Mouse (Mus musculus): ENCODE measurements at regions not wholly inside any gene's neighbourhood (a gene's known extent, or its start where the extent isn't known, plus 50 kb on each side); places are given as distances from the start of the nearest gene placed in this dataset.

DNA sequence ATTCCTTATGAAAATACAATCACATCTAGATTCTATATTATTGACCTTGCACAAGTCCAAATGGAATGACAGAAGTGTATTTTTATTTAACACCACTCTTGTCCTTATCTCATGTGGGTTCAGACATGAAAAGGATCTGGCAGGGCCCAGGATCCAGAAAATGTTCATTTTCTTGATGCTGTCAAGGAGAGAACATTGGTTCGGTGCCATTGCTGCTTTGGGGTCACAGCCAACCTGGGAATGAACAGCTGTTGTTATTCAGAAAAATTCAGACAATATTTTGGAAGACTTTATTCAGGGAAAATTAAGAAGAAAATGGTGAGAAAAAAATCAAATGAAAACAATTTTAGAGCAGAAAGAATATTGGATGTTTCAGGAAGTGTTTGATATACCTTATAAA lies 590.0 kb downstream of the Iqcm start:
- no peaks in the 10 kb centered on the region for H3K27me3 ChIP-seq (ENCODE audit: insufficient read depth, low read length)
- WGBS: 76% methylated on average over 1 of the region's 1 CpGs
- no peak overlapping the region for H3K27ac ChIP-seq (ENCODE audit: low read length)
- no peak overlapping the region for H3K9ac ChIP-seq (replicated peaks; ENCODE audit: low read length)
- H3K4me2 ChIP-seq (replicated peaks; ENCODE audit: low read depth, low read length): no peak overlapping the region
- no peaks in the 10 kb centered on the region for H3K9me3 ChIP-seq (ENCODE audit: low read length)
- no peak overlapping the region for H3K4me3 ChIP-seq (ENCODE audit: low read length)
- no peak for ATAC-seq (ENCODE audit: low FRiP score, low TSS enrichment)
- H3K36me3 ChIP-seq (ENCODE audit: insufficient read depth, low read length): no peaks in the 10 kb centered on the region
- H3K4me1 ChIP-seq (ENCODE audit: insufficient read depth, low read length): no peaks in the 10 kb centered on the region

- WGBS: 81% methylated on average over 4 of the region's 4 CpGs
- H3K4me3 ChIP-seq (ENCODE audit: low read length): no peak overlapping the region
- no peak overlapping the region for H3K27ac ChIP-seq (ENCODE audit: low read length)
- H3K9ac ChIP-seq (replicated peaks; ENCODE audit: low read length): no peak overlapping the region
- no peak for ATAC-seq (ENCODE audit: low FRiP score, low TSS enrichment)
- H3K27me3 ChIP-seq (ENCODE audit: insufficient read depth, low read length): no peaks in the 10 kb centered on the region
- H3K9me3 ChIP-seq (ENCODE audit: low read length): no peaks in the 10 kb centered on the region
- no peaks in the 10 kb centered on the region for H3K36me3 ChIP-seq (ENCODE audit: insufficient read depth, low read length)
- no peak overlapping the region for H3K4me2 ChIP-seq (replicated peaks; ENCODE audit: low read depth, low read length)
- no peaks in the 10 kb centered on the region for H3K4me1 ChIP-seq (ENCODE audit: insufficient read depth, low read length)
Observed at GRCm38 (mm10) chr8:76052003-76052402, 603.5 kb downstream of the Iqcm start.

- ATAC-seq (ENCODE audit: low FRiP score, low TSS enrichment): no peak
- no peak overlapping the region for H3K4me3 ChIP-seq (ENCODE audit: low read length)
- 9% methylated on average over 2 of the region's 2 CpGs for WGBS
- H3K36me3 ChIP-seq (ENCODE audit: insufficient read depth, low read length): no peaks in the 10 kb centered on the region
- no peak overlapping the region for H3K27ac ChIP-seq (ENCODE audit: low read length)
- H3K9ac ChIP-seq (replicated peaks; ENCODE audit: low read length): no peak overlapping the region
- H3K4me2 ChIP-seq (replicated peaks; ENCODE audit: low read depth, low read length): no peak overlapping the region
- H3K27me3 ChIP-seq (ENCODE audit: insufficient read depth, low read length): no peaks in the 10 kb centered on the region
- H3K9me3 ChIP-seq (ENCODE audit: low read length): no peaks in the 10 kb centered on the region
- no peaks in the 10 kb centered on the region for H3K4me1 ChIP-seq (ENCODE audit: insufficient read depth, low read length)
Observed at GRCm38 (mm10) chr8:76067721-76068120, 619.2 kb downstream of the Iqcm start.

GRCm38 (mm10) chr8:76072671-76073351 lies 624.3 kb downstream of the Iqcm start:
- Histone ChIP-seq H3K27me3 (ENCODE audit: insufficient read depth, low read length) (no peaks in the 10 kb centered on the region), H3K4me2 (replicated peaks; ENCODE audit: low read depth, low read length) (no peak overlapping the region), H3K9ac (replicated peaks; ENCODE audit: low read length) (no peak overlapping the region), H3K27ac (ENCODE audit: low read length) (no peak overlapping the region), H3K4me3 (ENCODE audit: low read length) (no peak overlapping the region), H3K9me3 (ENCODE audit: low read length) (no peaks in the 10 kb centered on the region), H3K36me3 (ENCODE audit: insufficient read depth, low read length) (no peaks in the 10 kb centered on the region), H3K4me1 (ENCODE audit: insufficient read depth, low read length) (no peaks in the 10 kb centered on the region)
- 67% methylated on average over 3 of the region's 3 CpGs for WGBS
- ATAC-seq (ENCODE audit: low FRiP score, low TSS enrichment): no peak

DNA sequence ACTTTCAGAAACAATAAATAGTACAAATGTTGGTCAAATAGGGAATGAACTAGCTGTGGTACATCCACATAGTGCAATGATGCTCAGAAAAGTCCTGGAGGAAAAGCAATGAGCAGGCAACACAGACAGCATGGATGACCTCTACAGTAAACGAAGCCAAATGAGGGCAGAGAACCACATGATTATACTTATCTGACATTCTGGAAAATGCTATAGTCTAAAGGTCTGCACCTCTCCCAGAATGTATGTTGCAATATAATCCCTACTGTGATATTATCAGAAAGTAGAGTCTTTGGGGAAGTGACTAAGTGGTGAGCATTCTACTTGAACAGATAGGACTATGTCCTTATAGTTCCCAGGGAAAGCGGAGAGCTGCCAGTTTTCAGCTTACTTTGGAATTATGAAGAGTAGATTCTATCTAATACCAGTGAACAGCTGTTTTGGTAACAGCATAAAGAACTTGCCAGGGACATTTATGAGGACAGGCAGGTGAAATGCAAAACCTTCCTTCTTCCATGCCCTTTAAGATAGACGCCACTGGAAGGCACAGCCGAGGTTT lies 672.2 kb downstream of the Iqcm start:
- Histone ChIP-seq H3K4me2 (replicated peaks; ENCODE audit: low read depth, low read length) (no peak overlapping the region), H3K4me3 (ENCODE audit: low read length) (no peak overlapping the region), H3K9me3 (ENCODE audit: low read length) (no peaks in the 10 kb centered on the region), H3K27ac (ENCODE audit: low read length) (no peak overlapping the region), H3K27me3 (ENCODE audit: insufficient read depth, low read length) (no peaks in the 10 kb centered on the region), H3K36me3 (ENCODE audit: insufficient read depth, low read length) (no peaks in the 10 kb centered on the region), H3K9ac (replicated peaks; ENCODE audit: low read length) (no peak overlapping the region), H3K4me1 (ENCODE audit: insufficient read depth, low read length) (no peaks in the 10 kb centered on the region)
- ATAC-seq (ENCODE audit: low FRiP score, low TSS enrichment): no peak
- whole genome bisulfite sequencing: 88% methylated on average over 4 of the region's 4 CpGs

GRCm38 (mm10) chr8:76127486-76127885 lies 679.0 kb downstream of the Iqcm start:
- no peaks in the 10 kb centered on the region for H3K27me3 ChIP-seq (ENCODE audit: insufficient read depth, low read length)
- no peak overlapping the region for H3K27ac ChIP-seq (ENCODE audit: low read length)
- H3K9me3 ChIP-seq (ENCODE audit: low read length): no peaks in the 10 kb centered on the region
- H3K4me2 ChIP-seq (replicated peaks; ENCODE audit: low read depth, low read length): no peak overlapping the region
- WGBS: 43% methylated on average over 2 of the region's 2 CpGs
- H3K4me1 ChIP-seq (ENCODE audit: insufficient read depth, low read length): no peaks in the 10 kb centered on the region
- no peak overlapping the region for H3K9ac ChIP-seq (replicated peaks; ENCODE audit: low read length)
- H3K36me3 ChIP-seq (ENCODE audit: insufficient read depth, low read length): no peaks in the 10 kb centered on the region
- H3K4me3 ChIP-seq (ENCODE audit: low read length): no peak overlapping the region
- no peak for ATAC-seq (ENCODE audit: low FRiP score, low TSS enrichment)

DNA sequence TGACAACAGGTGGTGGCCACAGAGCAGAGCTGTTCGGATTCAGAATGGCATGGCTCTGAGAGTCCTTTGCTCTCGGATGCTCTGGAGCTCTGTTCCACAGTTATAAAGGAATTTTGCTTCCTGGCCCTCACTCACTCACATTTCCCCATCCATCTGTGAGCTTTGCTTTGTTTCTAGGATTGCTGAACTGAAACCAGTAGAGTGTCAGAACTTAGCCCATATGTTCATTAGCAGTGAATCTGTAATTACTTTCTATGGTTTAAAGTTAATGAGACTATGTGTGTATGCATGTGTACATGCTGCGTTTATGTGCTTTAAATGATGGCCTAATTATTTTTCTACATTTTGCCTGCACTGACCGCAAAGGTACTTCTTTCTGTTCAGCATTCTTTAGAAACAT lies 688.7 kb downstream of the Iqcm start:
- Histone ChIP-seq H3K4me3 (ENCODE audit: low read length) (no peak overlapping the region), H3K9ac (replicated peaks; ENCODE audit: low read length) (no peak overlapping the region), H3K27me3 (ENCODE audit: insufficient read depth, low read length) (no peaks in the 10 kb centered on the region), H3K9me3 (ENCODE audit: low read length) (no peaks in the 10 kb centered on the region), H3K36me3 (ENCODE audit: insufficient read depth, low read length) (no peaks in the 10 kb centered on the region), H3K4me1 (ENCODE audit: insufficient read depth, low read length) (no peaks in the 10 kb centered on the region), H3K4me2 (replicated peaks; ENCODE audit: low read depth, low read length) (no peak overlapping the region), H3K27ac (ENCODE audit: low read length) (no peak overlapping the region)
- 77% methylated on average over 4 of the region's 4 CpGs for WGBS
- ATAC-seq (ENCODE audit: low FRiP score, low TSS enrichment): no peak

DNA sequence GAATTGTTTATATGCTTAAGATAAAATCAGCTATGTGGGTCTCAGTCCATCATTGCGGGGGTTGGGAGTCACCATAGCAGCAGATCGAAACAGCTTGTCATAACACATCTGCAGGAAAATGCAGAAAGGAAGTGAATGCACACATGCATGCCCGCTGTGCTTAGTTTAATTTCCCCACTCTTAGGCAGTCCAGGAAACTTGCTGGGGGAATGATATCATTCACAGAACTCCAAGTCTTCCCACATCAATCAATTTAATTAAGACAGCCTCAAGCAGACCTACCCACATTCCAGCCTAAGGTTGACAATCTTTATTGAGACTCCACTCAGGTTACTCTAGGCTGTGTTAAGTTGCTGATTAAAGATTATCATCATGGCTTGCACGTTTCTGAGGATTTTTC lies 700.2 kb downstream of the Iqcm start:
- H3K9me3 ChIP-seq (ENCODE audit: low read length): no peaks in the 10 kb centered on the region
- no peaks in the 10 kb centered on the region for H3K36me3 ChIP-seq (ENCODE audit: insufficient read depth, low read length)
- H3K27ac ChIP-seq (ENCODE audit: low read length): no peak overlapping the region
- no peak overlapping the region for H3K9ac ChIP-seq (replicated peaks; ENCODE audit: low read length)
- H3K4me3 ChIP-seq (ENCODE audit: low read length): no peak overlapping the region
- H3K4me1 ChIP-seq (ENCODE audit: insufficient read depth, low read length): no peaks in the 10 kb centered on the region
- H3K4me2 ChIP-seq (replicated peaks; ENCODE audit: low read depth, low read length): no peak overlapping the region
- no peaks in the 10 kb centered on the region for H3K27me3 ChIP-seq (ENCODE audit: insufficient read depth, low read length)
- 41% methylated on average over 4 of the region's 4 CpGs for WGBS
- ATAC-seq (ENCODE audit: low FRiP score, low TSS enrichment): peak; percentile 54

- Histone ChIP-seq H3K27ac (ENCODE audit: low read length) (no peak overlapping the region), H3K4me3 (ENCODE audit: low read length) (no peak overlapping the region), H3K4me1 (ENCODE audit: insufficient read depth, low read length) (no peaks in the 10 kb centered on the region), H3K9ac (replicated peaks; ENCODE audit: low read length) (no peak overlapping the region), H3K4me2 (replicated peaks; ENCODE audit: low read depth, low read length) (no peak overlapping the region), H3K9me3 (ENCODE audit: low read length) (no peaks in the 10 kb centered on the region), H3K27me3 (ENCODE audit: insufficient read depth, low read length) (no peaks in the 10 kb centered on the region), H3K36me3 (ENCODE audit: insufficient read depth, low read length) (no peaks in the 10 kb centered on the region)
- WGBS: 84% methylated on average over 3 of the region's 3 CpGs
- no peak for ATAC-seq (ENCODE audit: low FRiP score, low TSS enrichment)
Observed at GRCm38 (mm10) chr8:76182520-76182919, 716.7 kb upstream of the Nr3c2 start.

- ATAC-seq (ENCODE audit: low FRiP score, low TSS enrichment): no peak
- Histone ChIP-seq H3K27me3 (ENCODE audit: insufficient read depth, low read length) (no peaks in the 10 kb centered on the region), H3K4me1 (ENCODE audit: insufficient read depth, low read length) (no peaks in the 10 kb centered on the region)
Observed at GRCm38 (mm10) chr8:76183836-76184235, 715.4 kb upstream of the Nr3c2 start.

More at GRCm38 (mm10) chr8:76183836-76184235, 715.4 kb upstream of the Nr3c2 start:
- Histone ChIP-seq H3K27ac (ENCODE audit: low read length) (no peak overlapping the region), H3K4me3 (ENCODE audit: low read length) (no peak overlapping the region), H3K4me2 (replicated peaks; ENCODE audit: low read depth, low read length) (no peak overlapping the region), H3K36me3 (ENCODE audit: insufficient read depth, low read length) (no peaks in the 10 kb centered on the region), H3K9ac (replicated peaks; ENCODE audit: low read length) (no peak overlapping the region), H3K9me3 (ENCODE audit: low read length) (no peaks in the 10 kb centered on the region)

All from kidney, embryonic 16.5 days (tissue).